Mouse (Mus musculus): ENCODE results near the gene Itgb5. TPM values are rescaled to one million over a fixed set of nuclear protein-coding genes. Genes with fewer than 3 reads are reported as not detected.

Gene Itgb5
- polyA plus RNA-seq, 1 experiment from 2014 or later = 23.2 TPM

GRCm38 (mm10) chr16:33923758-33924157 lies 94.3 kb downstream of the Itgb5 start:
- Histone ChIP-seq H3K4me2 (no peak overlapping the region), H3K9ac (ENCODE audit: low read length) (no peak overlapping the region), H3K4me1 (ENCODE audit: control insufficient read depth, insufficient read depth, low read length) (no peaks in the 10 kb centered on the region), H3K9me3 (ENCODE audit: control insufficient read depth, low read length) (no peaks in the 10 kb centered on the region), H3K27ac (ENCODE audit: low read depth, low read length) (no peak overlapping the region), H3K36me3 (ENCODE audit: control insufficient read depth, insufficient read depth, low read length) (no peaks in the 10 kb centered on the region), H3K27me3 (ENCODE audit: control insufficient read depth, insufficient read depth, low read length) (no peaks in the 10 kb centered on the region), H3K4me3 (ENCODE audit: low read depth, low read length) (no peak overlapping the region)
- 93% methylated on average over 8 of the region's 8 CpGs for WGBS
- ATAC-seq (ENCODE audit: low FRiP score) (no peak), DNase-seq (ENCODE audit: low spot score, missing footprints) (no peak)

DNA sequence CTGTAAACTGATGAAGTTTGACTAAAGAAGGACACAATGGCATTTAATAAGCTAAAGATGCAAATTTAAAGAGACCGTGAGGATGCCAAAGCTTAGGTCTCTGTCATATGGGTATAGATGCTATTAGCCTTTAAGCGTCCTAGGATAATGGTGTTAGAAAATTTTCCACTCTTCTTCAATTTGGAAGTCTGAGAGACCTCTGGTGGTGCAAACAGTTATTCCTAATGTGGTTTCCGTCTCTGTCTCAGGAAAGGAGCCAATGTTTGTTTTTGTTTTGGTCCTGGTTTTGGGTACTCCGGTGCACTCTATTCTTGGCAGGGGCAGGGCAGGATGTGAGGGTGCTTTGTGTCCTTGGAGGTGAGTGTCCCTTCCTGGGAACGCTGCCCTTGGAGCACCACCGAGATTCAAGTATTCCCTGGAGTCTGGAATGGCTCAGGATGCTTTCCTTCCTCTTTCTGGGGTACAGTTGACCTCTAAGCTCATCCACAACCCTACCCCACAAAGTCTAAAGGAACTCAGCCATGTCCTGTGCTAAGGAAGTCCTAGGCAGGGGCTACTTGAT lies 97.9 kb downstream of the Itgb5 start:
- Histone ChIP-seq H3K36me3 (ENCODE audit: control insufficient read depth, insufficient read depth, low read length) (no peaks in the 10 kb centered on the region), H3K4me3 (ENCODE audit: low read depth, low read length) (no peak overlapping the region), H3K27me3 (ENCODE audit: control insufficient read depth, insufficient read depth, low read length) (no peaks in the 10 kb centered on the region), H3K9ac (ENCODE audit: low read length) (no peak overlapping the region), H3K4me2 (no peak overlapping the region), H3K27ac (ENCODE audit: low read depth, low read length) (no peak overlapping the region), H3K9me3 (ENCODE audit: control insufficient read depth, low read length) (no peaks in the 10 kb centered on the region), H3K4me1 (ENCODE audit: control insufficient read depth, insufficient read depth, low read length) (no peaks in the 10 kb centered on the region)
- WGBS = 86% methylated on average over 6 of the region's 6 CpGs
- ATAC-seq (ENCODE audit: low FRiP score) (no peak), DNase-seq (ENCODE audit: low spot score, missing footprints) (no peak)

DNA sequence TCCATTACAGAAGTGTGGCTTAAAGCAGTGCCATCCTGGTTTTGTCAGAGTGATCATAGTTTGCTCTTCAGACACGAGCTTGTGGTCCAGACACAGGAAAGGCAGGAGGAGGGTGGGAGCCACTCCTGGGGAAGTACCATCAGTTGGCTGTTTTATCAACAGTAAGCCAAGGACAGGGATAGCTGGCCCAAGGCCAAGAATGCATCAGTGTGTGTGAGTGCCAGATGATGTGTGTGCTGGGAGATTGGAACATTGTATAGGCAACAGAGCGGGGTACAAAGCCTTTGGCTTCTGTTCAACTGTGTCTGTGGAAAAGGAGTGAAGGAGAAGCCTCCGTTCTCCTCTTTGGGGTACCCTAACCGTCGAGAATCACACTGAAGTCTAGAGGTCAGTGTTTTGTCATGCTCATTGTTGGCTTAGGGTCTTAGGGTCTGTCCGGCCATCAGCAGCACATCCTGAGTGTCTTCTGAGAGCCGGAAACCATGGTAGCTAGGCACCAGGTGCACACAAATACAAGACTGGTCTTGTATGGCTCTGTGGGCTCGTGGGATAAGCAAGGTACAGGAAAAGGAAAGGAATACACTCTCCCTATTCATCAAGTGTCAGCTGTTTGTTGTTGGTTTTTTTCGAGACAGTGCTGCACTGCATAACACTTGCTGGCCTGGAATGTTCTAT lies 99.5 kb downstream of the Itgb5 start:
- no peak overlapping the region for H3K9ac ChIP-seq (ENCODE audit: low read length)
- no peaks in the 10 kb centered on the region for H3K4me1 ChIP-seq (ENCODE audit: control insufficient read depth, insufficient read depth, low read length)
- H3K36me3 ChIP-seq (ENCODE audit: control insufficient read depth, insufficient read depth, low read length) = no peaks in the 10 kb centered on the region
- H3K27me3 ChIP-seq (ENCODE audit: control insufficient read depth, insufficient read depth, low read length) = no peaks in the 10 kb centered on the region
- WGBS = 82% methylated on average over 9 of the region's 9 CpGs
- no peak overlapping the region for H3K4me3 ChIP-seq (ENCODE audit: low read depth, low read length)
- no peak for DNase-seq (ENCODE audit: low spot score, missing footprints)
- ATAC-seq (ENCODE audit: low FRiP score) = no peak
- H3K27ac ChIP-seq (ENCODE audit: low read depth, low read length) = no peak overlapping the region
- H3K4me2 ChIP-seq = no peak overlapping the region
- no peaks in the 10 kb centered on the region for H3K9me3 ChIP-seq (ENCODE audit: control insufficient read depth, low read length)

DNA sequence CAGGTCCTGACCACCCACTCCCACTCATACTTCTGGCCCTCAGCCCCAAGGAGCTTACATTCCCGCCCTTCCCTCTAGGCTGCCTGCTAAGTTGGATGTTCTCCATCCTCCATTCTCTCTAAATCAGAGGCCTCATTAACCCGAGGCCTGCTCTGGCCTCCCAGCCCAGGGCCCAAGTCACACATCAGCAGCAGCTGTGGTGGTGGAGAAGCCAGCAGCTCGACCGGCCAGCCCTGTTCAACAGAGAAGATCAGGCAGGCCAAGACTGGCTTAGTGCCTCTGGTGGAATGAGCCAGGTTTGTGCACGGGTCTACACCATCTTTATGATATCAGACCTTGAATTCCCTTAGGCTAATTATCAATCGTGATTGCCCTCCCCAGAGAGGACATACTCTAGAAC lies 101.3 kb downstream of the Itgb5 start:
- H3K9me3 ChIP-seq (ENCODE audit: control insufficient read depth, low read length) = no peaks in the 10 kb centered on the region
- H3K27me3 ChIP-seq (ENCODE audit: control insufficient read depth, insufficient read depth, low read length) = no peaks in the 10 kb centered on the region
- WGBS = 86% methylated on average over 6 of the region's 6 CpGs
- ATAC-seq (ENCODE audit: low FRiP score) (no peak), DNase-seq (ENCODE audit: low spot score, missing footprints) (no peak)
- H3K36me3 ChIP-seq (ENCODE audit: control insufficient read depth, insufficient read depth, low read length) = no peaks in the 10 kb centered on the region
- H3K4me3 ChIP-seq (ENCODE audit: low read depth, low read length) = no peak overlapping the region
- no peak overlapping the region for H3K9ac ChIP-seq (ENCODE audit: low read length)
- no peak overlapping the region for H3K27ac ChIP-seq (ENCODE audit: low read depth, low read length)
- no peaks in the 10 kb centered on the region for H3K4me1 ChIP-seq (ENCODE audit: control insufficient read depth, insufficient read depth, low read length)
- no peak overlapping the region for H3K4me2 ChIP-seq

- Histone ChIP-seq H3K4me3 (ENCODE audit: low read depth, low read length) (no peak overlapping the region), H3K4me2 (no peak overlapping the region), H3K36me3 (ENCODE audit: control insufficient read depth, insufficient read depth, low read length) (no peaks in the 10 kb centered on the region), H3K27me3 (ENCODE audit: control insufficient read depth, insufficient read depth, low read length) (no peaks in the 10 kb centered on the region), H3K9me3 (ENCODE audit: control insufficient read depth, low read length) (no peaks in the 10 kb centered on the region), H3K4me1 (ENCODE audit: control insufficient read depth, insufficient read depth, low read length) (no peaks in the 10 kb centered on the region), H3K9ac (ENCODE audit: low read length) (no peak overlapping the region), H3K27ac (ENCODE audit: low read depth, low read length) (no peak overlapping the region)
- 42% methylated on average over 2 of the region's 2 CpGs for WGBS
- DNase-seq (ENCODE audit: low spot score, missing footprints) = no peak
- ATAC-seq (ENCODE audit: low FRiP score) = no peak
Observed at GRCm38 (mm10) chr16:33931682-33932081, 102.2 kb downstream of the Itgb5 start.

- no peaks in the 10 kb centered on the region for H3K27me3 ChIP-seq (ENCODE audit: control insufficient read depth, insufficient read depth, low read length)
- H3K27ac ChIP-seq (ENCODE audit: low read depth, low read length) = no peak overlapping the region
- ATAC-seq (ENCODE audit: low FRiP score) (no peak), DNase-seq (ENCODE audit: low spot score, missing footprints) (no peak)
- H3K9ac ChIP-seq (ENCODE audit: low read length) = no peak overlapping the region
- H3K9me3 ChIP-seq (ENCODE audit: control insufficient read depth, low read length) = no peaks in the 10 kb centered on the region
- no peaks in the 10 kb centered on the region for H3K4me1 ChIP-seq (ENCODE audit: control insufficient read depth, insufficient read depth, low read length)
- no peak overlapping the region for H3K4me2 ChIP-seq
- H3K4me3 ChIP-seq (ENCODE audit: low read depth, low read length) = no peak overlapping the region
- WGBS = 61% methylated on average over 5 of the region's 5 CpGs
- H3K36me3 ChIP-seq (ENCODE audit: control insufficient read depth, insufficient read depth, low read length) = no peaks in the 10 kb centered on the region
Observed at GRCm38 (mm10) chr16:33932126-33932525, 102.7 kb downstream of the Itgb5 start.

GRCm38 (mm10) chr16:33933411-33933810 lies 103.9 kb downstream of the Itgb5 start:
- WGBS = 91% methylated on average over 11 of the region's 11 CpGs
- ATAC-seq (ENCODE audit: low FRiP score) = no peak
- no peak for DNase-seq (ENCODE audit: low spot score, missing footprints)
- Histone ChIP-seq H3K27me3 (ENCODE audit: control insufficient read depth, insufficient read depth, low read length) (no peaks in the 10 kb centered on the region), H3K4me3 (ENCODE audit: low read depth, low read length) (no peak overlapping the region), H3K4me2 (no peak overlapping the region), H3K4me1 (ENCODE audit: control insufficient read depth, insufficient read depth, low read length) (no peaks in the 10 kb centered on the region), H3K36me3 (ENCODE audit: control insufficient read depth, insufficient read depth, low read length) (no peaks in the 10 kb centered on the region), H3K27ac (ENCODE audit: low read depth, low read length) (no peak overlapping the region), H3K9ac (ENCODE audit: low read length) (no peak overlapping the region), H3K9me3 (ENCODE audit: control insufficient read depth, low read length) (no peaks in the 10 kb centered on the region)

- H3K4me3 ChIP-seq (ENCODE audit: low read depth, low read length) = no peak overlapping the region
- H3K9me3 ChIP-seq (ENCODE audit: control insufficient read depth, low read length) = no peaks in the 10 kb centered on the region
- no peak for DNase-seq (ENCODE audit: low spot score, missing footprints)
- no peaks in the 10 kb centered on the region for H3K4me1 ChIP-seq (ENCODE audit: control insufficient read depth, insufficient read depth, low read length)
- no peak overlapping the region for H3K9ac ChIP-seq (ENCODE audit: low read length)
- H3K36me3 ChIP-seq (ENCODE audit: control insufficient read depth, insufficient read depth, low read length) = no peaks in the 10 kb centered on the region
- ATAC-seq (ENCODE audit: low FRiP score) = no peak
- H3K27me3 ChIP-seq (ENCODE audit: control insufficient read depth, insufficient read depth, low read length) = no peaks in the 10 kb centered on the region
- WGBS = 82% methylated on average over 5 of the region's 5 CpGs
- no peak overlapping the region for H3K4me2 ChIP-seq
- no peak overlapping the region for H3K27ac ChIP-seq (ENCODE audit: low read depth, low read length)
Observed at GRCm38 (mm10) chr16:33934701-33935406, 105.4 kb downstream of the Itgb5 start.

DNA sequence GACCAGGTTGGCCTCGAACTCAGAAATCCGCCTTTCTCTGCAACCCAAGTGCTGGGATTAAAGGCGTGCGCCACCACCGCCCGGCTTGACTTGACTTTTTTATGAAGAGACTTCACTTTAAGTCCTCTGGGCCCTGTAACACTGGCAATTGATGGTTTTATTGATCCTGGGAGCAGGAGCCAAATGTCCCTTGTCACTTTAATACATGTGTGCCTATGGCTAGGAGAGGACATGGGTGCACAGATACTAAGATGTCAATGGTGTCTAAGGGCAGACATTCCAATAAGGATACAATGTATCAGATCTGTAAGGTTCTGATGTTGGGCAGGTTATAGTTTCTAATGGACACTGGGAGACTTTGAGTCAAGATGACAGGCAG lies 105.9 kb downstream of the Itgb5 start:
- ATAC-seq (ENCODE audit: low FRiP score) = no peak
- no peaks in the 10 kb centered on the region for H3K9me3 ChIP-seq (ENCODE audit: control insufficient read depth, low read length)
- no peaks in the 10 kb centered on the region for H3K36me3 ChIP-seq (ENCODE audit: control insufficient read depth, insufficient read depth, low read length)
- H3K4me3 ChIP-seq (ENCODE audit: low read depth, low read length) = no peak overlapping the region
- 96% methylated on average over 6 of the region's 6 CpGs for WGBS
- no peaks in the 10 kb centered on the region for H3K4me1 ChIP-seq (ENCODE audit: control insufficient read depth, insufficient read depth, low read length)
- no peaks in the 10 kb centered on the region for H3K27me3 ChIP-seq (ENCODE audit: control insufficient read depth, insufficient read depth, low read length)
- H3K4me2 ChIP-seq = no peak overlapping the region
- no peak for DNase-seq (ENCODE audit: low spot score, missing footprints)
- H3K9ac ChIP-seq (ENCODE audit: low read length) = no peak overlapping the region
- H3K27ac ChIP-seq (ENCODE audit: low read depth, low read length) = no peak overlapping the region

All from midbrain, embryonic 11.5 days (tissue).